Mouse (Mus musculus) kidney, postnatal 4 days (tissue): ENCODE results near the gene Afg1l.

Experiments used
- DNase-seq, 2 experiments: peaks; one replicate each; pipeline ENCODE4 v3.0.0; 2021; ENCODE audit warnings: mixed read lengths in 2 of 2

Gene Afg1l

DNA sequence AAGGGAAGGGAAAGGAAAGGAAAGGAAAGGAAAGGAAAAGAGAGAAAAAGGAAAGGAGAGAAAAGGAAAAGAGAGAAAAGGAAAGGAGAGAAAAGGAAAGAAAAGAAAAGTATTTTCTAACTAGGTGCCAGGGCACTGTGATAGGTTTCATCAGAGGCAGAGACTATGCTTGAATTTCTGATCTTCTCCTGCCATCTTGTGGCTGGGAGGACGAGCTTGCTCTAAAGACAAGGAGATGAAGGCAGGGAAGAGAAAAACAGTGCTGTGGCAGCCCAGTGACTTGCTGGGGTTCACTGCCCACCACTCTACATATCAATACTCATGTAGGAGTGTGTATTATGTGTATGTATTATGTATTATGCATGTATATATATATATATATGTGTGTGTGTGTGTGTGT is 183.3 kb downstream of the Afg1l start:
- no peak for DNase-seq

DNA sequence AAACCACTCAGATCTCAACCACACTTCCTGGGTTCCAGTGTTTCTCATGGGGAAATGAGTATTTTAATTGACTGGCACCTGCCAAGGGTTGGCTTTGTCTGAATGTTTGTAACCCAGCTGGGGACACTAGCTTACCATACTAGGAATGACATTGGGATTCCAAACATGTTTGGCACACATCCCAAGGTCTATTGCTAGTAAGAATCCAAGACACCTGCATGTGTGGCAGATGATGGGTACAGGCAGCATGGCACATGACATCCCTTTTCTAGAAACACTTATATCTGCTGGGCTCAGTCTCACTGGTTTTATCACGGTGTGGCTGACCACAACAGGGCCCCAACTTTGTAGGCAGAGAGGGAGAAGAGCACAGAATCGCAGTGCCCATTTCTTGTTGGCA is 184.0 kb downstream of the Afg1l start:
- DNase-seq, result no peak

DNA sequence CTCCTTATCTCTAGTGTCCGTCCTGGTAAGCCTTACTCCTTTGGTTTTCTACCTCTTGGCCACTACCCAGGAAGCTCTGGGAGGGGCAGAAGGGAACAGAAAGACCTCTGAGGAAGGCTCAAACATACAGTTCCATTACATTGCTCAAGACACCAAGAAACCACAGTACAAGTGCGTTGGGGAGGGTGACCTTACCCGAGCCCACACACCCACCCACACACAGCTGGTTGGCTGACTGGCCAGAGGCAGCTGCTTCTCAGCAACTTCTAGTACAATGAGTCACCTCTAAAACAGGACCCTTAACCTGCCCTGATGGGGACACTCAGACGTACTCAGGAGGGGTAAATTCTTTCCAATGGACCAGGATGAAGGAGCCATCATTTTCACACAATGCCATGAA is 184.5 kb downstream of the Afg1l start:
- peak in 1 of 2 experiments; percentile 28 for DNase-seq

DNA sequence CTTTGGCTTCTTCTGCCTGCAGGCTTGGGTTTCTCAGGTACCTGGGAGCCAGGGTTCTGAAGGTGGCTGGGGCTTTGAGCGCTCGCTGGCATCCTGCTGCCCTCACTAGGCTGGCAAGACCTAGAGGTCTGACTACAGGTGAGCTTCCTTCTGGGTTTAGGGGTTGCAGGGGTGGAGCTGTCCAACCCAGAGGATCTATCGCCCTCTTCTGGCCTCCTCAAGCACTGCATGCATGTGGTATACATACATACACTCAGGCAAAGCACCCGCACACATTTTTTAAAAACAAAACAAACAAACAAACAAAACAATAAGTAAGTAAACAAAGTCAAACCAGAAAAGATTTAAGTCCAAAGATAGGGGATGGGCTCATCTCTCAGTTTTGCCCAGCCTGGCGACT is 187.0 kb downstream of the Afg1l start:
- DNase-seq, result peak; percentile 82 to 83

DNA sequence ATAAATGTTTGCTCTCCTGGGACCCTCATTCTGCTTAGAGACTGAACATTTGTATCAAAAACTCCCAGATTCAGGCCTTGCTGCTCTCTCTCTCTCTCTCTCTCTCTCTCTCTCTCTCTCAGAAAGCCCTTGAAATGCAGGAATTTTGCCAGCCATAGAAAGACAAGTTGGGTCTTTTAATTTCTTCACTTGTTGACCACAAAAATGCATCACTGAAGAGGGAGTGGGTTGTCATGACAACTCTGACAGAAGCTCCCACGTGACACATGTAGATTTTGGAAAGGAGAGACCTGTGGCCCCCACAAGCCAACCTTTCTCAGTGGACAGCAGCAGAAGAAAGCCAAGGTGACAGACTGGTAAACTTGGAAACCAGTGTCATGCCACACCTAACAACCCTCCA is 190.7 kb downstream of the Afg1l start:
- no peak for DNase-seq

DNA sequence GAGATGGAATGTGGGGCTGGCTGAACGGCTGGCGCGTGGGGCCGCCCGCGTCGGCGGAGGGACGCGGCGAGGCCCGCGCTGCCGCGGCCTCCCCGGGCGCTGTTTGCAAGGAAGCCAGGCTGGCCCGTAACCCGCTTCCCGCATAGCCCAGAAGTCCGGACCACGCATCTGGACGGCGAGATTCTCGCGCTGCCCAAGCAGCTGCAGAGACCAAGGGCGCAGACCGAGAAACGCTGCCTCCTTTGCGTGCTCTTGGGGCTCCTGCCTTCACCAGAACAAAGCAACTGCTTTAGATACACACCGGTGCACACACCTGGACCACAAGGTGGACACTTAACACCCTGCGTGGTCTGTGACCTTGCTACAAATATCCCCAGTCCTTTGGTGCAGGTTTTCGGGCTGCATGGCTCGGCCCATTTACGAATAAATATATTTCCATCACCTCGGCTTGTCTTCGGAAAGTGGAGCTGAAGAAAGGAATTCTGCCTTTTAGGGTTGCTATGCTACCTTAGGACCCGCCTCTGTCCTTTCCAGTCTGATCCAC is 200.0 kb downstream of the Afg1l start:
- peak in 1 of 2 experiments; percentile 8 for DNase-seq

DNA sequence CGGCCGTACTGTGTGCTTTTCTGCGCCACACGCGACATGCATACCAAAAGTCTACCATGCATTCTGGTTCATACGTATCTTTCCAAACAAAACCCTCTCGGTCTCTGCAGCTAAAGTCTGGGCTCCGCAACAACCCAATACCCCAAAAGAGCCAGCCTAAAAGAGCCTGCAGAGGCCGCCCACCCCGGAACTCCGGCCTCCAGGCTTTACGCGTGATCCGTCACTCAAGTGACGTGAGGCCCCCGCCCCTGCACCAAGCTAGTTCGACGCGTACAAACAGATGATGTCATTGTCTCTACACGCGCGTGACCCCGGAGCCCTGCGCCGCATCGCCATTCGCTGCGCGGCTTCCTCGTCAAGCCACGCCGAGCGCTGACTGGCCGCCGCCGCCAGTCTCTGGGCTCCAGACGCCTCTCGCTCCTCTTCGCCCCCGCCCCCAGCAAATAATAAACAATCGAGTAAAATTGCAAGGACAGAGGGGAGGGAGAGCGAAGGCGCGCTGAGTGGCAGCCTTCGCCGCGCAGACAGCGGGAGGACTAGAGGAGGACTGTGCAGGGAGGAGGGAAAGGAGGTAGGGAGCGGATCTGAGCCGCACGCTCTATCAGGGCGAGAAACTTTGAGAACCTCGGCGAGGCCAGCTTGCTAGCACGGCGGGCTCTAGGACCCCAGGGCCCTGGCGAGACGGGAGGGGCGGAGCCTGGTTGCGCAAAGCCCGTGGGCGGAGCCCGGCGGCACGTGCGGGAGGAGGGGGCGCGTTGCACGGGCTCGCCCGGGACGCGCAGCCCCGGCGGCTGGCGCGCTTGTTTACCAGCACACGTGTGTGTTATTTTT is 200.7 kb downstream of the Afg1l start:
- peak; percentile 98 to 99 for DNase-seq

DNA sequence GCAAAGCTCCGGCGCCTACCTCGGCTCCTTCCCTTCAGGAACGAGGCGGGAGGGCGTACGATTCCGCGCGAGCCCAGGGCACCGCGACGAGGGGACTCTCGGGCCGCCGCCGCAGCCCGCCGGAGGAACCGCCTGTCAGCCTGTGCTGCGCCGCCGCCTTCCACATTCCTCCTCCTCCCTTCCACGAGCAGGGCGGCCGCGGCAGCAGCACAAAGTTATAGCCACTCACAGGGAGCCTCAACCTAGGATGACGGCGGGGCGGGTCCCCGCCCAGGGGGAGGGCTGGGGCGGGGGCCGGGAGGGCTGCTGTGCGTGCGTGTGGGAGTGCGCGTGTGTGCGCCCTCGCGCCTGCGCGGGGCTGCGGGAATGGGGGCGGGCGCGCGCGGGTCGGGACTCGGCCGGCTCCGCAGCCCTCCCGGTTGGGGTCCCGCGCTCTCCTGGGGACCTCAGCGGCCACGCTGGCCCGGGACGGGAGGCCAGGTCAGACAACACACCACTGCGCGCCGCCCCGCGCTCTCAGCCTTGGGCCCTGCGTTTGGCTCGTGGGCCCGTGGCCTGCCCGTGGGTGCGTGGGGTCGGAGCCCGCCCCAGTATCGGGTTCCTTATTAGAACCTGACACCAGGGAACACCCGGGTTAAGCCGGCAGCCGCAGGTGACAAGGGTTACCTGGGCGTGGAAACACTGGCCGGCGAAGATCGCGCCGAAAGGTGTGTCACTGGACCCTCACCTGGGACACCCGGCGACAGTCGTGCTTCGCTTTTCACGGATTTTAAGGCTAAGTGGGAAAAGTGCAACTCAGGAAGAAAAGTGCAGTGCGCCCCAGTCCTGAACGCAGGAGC is 201.6 kb downstream of the Afg1l start, which contains the start of gene Foxo3:
Gene Foxo3, minus strand, starts transcription at position 249 of the 839 bp plus-strand sequence.
- DNase-seq, result peak; percentile 88 to 94

DNA sequence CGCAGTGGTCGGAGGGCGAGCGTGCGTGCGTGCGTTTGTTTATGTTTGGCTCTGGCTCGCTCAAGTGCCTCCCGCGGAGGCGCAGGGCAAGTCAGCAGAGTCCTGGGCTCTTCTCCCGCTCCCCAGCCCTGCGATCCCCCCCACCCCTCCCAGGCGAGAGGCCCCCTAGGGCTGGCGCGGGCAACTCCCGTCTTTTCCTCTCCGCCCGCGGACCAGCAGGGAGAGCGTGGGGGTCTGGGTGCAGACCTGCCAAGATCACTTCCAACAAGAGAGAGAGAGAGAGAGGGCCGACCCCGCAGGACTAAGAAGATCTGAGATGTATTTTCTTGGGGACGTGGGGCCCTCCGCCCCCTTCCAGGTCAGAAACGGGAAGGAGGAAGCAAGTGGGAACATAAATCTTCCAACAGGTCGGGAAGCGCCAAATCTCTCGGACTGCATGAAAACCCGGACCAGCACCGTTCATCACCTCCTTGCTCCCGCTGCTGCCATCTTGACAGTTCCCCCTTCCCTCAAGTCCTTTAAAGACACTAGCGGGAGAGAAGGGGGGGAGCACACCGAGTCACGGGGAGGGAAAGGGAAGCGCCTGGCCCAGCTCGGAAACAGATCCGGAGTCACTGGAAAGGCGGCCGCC is 202.4 kb downstream of the Afg1l start:
- no peak for DNase-seq

DNA sequence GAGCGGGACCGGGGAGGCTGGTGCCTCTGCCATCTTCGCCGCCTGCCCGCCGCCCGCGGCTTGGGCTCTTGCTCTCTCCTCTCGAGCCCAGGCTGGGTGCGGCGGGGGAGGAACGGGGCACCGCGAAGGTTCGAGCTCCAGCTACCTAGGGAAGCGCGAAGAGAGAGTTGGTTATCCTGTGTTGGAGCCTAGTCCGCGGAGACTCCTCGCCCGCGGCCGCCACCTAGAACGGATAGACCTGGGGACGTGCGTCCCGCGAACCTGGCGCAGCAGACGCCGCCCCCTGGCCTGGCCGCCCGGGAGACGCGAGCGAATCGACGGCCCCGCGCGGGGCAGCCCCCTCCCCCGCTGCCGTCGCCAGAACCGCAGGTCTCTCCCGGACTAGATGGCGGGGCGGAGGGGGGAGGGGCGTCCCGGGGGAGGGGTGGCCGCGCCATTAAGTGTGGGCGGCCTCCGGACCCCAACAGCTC is 202.9 kb downstream of the Afg1l start:
- peak in 1 of 2 experiments; percentile 79 for DNase-seq

DNA sequence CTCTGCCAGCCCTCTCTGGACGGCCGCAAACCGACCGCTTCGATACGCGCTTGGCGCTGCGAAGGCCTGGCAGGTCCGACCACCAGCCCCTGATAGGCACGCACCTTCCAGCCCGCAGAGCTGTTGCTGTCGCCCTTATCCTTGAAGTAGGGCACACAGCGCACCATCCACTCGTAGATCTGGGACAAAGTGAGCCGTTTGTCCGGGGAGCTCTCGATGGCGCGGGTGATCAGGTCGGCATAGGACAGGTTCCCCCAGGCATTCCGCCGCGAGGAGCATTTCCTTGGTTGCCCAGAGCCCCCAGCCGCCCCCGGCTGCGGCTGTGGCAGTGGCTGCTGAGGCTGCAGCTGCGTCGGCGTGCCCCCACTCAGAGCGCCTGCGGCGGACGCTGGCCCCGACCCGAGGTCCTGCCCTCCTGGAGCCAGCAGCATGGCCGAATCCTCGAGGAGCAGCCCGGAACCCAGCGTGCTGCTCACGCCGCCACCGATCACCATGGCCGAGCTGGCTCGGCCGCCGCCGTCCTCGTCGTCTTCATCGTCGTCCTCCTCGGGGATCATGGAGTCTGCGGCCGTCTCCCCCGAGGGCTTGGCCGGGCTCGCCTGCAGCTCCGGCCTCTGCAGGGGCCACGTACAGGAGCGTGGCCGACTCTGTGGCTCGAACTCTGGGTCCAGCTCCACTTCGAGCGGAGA is 203.5 kb downstream of the Afg1l start:
- DNase-seq, result peak; percentile 64 to 67

DNA sequence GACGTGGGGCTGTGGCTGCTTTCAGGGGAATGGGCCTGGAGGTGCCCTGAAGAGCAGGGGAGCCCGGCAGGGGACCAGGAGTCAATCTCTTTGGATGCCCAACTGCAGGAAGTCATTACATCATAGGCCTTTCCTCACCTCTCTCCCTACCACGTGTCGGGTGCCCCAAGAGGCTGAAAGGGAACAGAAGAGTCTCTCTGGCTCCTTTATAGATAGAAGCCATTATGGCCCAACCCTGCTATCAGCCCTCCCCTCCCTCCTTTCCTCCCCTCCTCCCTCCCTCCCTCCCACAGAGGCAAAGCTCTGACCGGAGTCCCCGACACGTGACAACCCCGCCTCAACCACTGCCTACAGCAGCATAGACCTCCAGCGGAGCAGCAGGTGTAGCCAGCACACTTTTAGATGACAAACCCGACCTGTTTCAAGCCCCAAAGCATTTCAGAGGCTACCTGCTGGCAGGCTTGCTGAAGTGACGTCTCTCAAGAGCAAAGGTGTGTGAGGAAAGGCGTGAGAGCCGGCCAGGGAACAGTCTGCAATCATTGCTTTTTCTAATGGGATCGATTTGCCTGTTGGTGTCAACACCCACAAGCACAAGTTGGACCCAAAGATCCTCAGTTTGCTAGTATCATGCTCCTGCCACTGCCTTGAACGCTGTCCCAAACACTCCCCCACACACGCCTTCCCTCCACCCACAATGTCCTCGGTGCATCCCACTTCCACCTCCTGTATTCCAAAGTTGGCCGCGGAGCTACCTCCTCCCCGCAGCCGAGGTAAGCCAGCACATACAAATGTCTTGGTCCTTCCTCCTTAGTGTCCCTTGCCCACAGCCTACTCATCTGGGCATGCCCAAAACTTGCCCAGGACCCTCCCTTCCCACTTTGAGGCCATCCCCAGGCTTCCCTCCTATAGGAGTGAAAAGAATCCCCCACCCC is 204.3 kb downstream of the Afg1l start:
- DNase-seq, result peak; percentile 50 to 65

DNA sequence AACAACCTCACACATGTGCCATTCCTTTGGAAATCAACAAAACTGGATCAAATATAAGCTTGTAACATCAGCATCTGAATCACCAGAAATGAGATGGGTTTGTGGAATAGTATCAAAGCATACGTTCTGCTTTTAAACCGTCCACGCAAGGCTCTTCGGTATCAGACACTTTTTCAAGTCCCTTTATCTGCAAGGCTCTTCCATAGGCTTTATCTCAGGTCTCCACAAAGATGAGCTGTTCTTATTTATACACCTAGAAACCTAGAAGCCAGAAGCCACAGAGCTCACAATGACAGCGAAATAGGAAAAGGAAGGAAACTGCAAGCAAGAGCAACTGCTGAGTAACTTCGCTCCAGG is 205.0 kb downstream of the Afg1l start:
- DNase-seq, result no peak

DNA sequence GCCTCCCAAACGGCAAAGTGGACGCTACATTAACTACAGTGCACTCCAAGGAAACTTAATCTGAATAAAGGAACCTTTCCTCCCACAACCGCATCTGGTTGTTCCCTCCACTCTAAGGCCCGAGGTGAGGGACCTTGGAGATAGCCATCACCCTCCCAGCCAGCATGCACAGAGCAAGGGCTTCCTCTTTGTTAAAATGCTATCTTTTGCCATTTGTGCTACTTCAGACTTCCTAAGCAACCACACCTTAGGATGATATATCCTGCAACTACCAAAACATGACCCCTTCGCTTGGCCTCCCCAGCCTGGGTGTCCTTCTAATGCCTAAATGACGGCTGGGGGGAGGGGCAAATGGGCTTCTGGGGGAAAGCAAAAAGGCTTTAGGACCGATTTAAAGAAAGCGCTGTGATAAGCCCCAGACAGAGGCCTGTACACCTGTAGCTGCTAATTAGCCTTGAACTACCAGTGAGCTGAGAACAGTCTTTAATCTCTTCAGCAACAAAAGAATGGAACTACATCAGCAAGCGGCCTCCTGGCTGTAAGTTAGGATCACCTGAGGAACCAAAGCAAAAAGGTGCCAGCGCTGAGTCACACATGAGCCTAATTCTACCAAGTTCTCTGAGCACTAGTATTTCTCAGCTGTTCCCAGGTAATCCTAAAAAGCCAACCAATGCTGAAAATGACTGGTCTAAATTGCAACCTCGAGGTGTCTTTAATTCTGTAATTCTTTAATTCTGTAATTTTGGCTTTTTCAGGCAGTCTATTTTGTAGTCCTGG is 206.7 kb downstream of the Afg1l start:
- no peak for DNase-seq

DNA sequence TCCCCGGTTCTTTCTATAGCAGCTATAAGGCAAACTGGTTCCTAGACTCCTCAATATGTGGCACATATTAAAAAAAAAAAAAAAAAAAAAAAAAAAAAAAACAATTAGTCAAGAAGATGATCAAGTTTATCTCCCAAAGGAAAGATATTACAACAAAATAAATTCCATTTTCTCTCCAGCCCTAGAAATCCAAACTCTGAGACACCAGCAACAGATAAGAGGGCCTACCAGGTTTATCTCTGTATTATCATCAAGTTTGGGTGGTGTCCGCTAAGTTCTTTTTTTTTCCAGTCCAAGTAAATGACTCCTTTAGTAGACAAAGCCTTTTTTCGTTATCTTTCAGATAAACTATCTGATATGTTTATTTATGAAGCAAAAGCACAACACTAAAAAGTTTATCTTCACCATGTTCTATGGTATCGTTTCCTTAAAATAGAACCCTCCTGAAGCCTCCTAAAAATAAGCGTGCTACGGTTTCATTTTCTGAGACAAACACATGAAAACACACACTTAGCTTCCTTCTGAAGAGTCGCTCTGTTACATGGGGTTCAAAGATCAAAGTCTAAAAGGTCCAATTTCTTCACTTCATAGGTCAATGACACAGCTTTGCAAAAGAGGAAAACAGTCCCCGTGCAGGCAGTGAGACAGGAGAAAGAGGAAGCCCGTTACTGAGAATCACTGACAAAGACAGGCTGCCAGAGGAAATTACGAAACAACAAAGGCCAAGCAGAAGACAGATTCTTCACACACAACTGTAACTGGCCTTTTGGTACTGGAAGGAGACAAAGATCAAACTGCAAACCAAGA is 207.9 kb downstream of the Afg1l start:
- no peak for DNase-seq

DNA sequence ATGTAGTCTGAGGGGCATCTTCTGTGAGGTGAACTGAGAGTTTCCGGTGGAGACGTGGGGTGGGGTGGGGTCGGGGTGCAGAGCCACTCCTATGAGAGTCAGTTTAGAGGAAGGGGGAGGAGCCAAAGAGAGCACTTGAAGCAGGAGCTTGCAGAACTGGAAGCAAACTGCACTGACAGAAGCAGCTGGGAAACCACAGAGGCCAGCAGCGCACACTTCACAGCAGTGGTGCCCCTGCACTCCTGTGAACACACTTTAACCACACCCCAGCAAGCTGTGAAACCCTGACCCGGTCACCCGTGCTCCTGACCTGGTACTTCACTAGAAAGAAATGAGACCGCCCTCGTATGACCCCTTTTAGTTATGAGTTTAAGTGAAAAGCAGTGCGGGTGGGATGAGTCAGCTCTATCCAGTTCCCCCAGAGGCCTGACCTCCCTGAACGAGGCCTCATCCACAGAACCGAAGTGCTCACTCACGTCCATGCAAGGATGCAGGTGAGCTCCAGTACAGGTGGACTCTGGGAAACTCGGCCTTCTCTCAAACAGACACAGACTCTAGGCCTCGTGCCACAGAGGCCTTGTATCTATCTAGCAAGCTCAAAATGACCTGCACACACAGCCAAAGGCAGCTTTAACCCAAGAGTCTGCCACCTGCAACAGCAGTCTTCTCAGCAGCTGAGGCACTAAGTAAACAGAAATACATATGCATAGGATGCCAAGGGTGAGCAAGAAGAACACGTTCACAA is 208.9 kb downstream of the Afg1l start:
- no peak for DNase-seq

DNA sequence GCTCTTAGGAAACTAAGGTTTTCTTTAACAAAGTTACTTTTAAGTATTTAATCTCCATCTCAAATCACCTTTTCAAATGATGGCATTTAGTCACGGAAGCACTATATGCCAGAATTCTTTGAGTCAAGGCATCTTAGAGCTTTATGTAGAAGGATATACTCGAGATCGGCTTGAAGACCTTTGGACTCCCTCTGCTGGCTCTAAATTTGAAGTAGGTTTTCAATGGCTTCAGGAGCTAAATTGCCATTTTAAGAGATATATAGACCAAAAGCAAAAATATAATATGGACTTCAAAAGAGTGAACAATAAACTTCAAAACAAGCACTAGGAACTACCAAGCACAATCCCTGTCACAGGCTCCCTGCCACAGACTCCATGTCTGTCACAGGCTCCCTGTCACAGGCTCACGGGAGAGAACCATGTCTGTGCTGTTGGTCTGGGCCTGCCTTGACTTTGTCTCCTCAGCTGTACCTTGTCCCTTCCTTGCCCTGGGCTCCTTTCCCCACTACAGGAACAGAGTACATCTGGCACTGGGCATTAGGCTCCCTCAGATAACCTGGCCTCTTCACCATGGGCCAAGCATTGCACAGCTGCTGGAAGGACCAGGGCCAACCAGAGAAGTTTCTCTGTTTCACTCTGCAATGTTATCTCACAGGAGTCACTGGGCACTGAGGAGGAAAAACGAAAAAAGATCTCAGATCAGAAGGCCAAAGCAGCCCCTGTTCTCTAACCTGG is 210.4 kb downstream of the Afg1l start:
- DNase-seq, result no peak
